Mouse (Mus musculus) olfactory bulb, adult 2 months (tissue): ENCODE data around the gene Sept8.

Source experiments
- CTCF ChIP-seq: fragments of 200-500 bp; IDR thresholded peaks from 2 replicates; pipeline ENCODE4 v1.5.1; 2012; ENCODE audit warnings: low read depth, mild to moderate bottlenecking, low read length, moderate library complexity; ENCODE audit not compliant: insufficient read depth
- POLR2A ChIP-seq: fragments of 200-500 bp; IDR thresholded peaks from 2 replicates; pipeline ENCODE4 v1.6.1; 2012; ENCODE audit warnings: mild to moderate bottlenecking, low read depth, low read length, moderate library complexity; ENCODE audit not compliant: insufficient read depth

DNA sequence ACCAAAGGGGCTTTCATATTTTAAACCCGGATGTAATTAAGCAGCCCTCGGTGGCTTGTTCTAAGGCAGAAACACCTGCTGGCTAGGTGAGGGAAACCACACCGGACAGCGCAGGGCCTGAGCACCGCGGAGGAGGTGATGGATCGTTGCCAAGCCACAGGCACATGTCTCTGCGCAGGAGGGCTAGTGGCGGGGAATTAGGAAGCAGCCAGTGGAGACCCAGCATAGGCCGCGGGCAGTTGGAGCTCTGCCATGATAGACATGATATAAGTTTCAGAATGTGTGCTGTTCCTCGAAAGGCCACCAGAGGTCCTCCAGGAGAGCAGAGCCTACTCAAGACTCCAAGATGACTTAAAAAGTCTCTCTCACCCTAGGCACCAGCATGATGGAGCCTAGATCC, 32.7 kb downstream of the Sept8 start:
- no peak for TF ChIP-seq POLR2A
- TF ChIP-seq CTCF: no peak
